Mouse (Mus musculus) heart, postnatal 0 days (tissue): Measurements from ENCODE around the gene Slc39a7. TPM values are rescaled to one million over a fixed set of nuclear protein-coding genes. Genes with fewer than 3 reads are reported as not detected.
A peak's percentile ranks its signal among the peaks of the same experiment; 100 is the strongest.

Source experiments
- ATAC-seq: fragments of 200-750 bp; cut with Nextera tagmentation; 2 replicates; pipeline ENCODE4 v1.8.0; 2017; ENCODE audit warnings: low read depth, moderate number of reproducible peaks, moderate library complexity; ENCODE audit not compliant: insufficient read depth
- DNase-seq: peaks from one replicate; pipeline ENCODE4 v3.0.0-alpha.2; 2016; ENCODE audit warnings: low spot score
- H3K27ac ChIP-seq: fragments of 300-500 bp; sonication (generic); 2 replicates; pipeline ENCODE4 v1.5.1; 2014; ENCODE audit warnings: low read depth, mild to moderate bottlenecking
- H3K27me3 ChIP-seq: fragments of 300-500 bp; sonication (generic); 2 replicates; pipeline ENCODE4 v1.6.1; 2014; ENCODE audit warnings: low read length, mixed read lengths; ENCODE audit not compliant: control insufficient read depth, insufficient read depth
- H3K36me3 ChIP-seq: fragments of 300-500 bp; sonication (generic); replicated peaks from 2 replicates; pipeline ENCODE4 v1.6.1; 2014; ENCODE audit warnings: low read length, mixed read lengths; ENCODE audit not compliant: control insufficient read depth, insufficient read depth
- H3K4me1 ChIP-seq: fragments of 300-500 bp; sonication (generic); 2 replicates; pipeline ENCODE4 v1.6.1; 2014; ENCODE audit warnings: antibody characterized with exemption; ENCODE audit not compliant: control insufficient read depth, insufficient read depth
- H3K4me2 ChIP-seq: fragments of 300-500 bp; sonication (generic); 2 replicates; pipeline ENCODE4 v1.6.1; 2014; ENCODE audit warnings: low read depth, mild to moderate bottlenecking, low read length, moderate library complexity
- H3K4me3 ChIP-seq: fragments of 300-500 bp; sonication (generic); 2 replicates; pipeline ENCODE4 v1.5.1; 2014; ENCODE audit warnings: low read depth, low read length
- H3K9ac ChIP-seq: fragments of 300-500 bp; sonication (generic); replicated peaks from 2 replicates; pipeline ENCODE4 v1.6.1; 2014; ENCODE audit warnings: low read depth, low read length, mixed read lengths
- H3K9me3 ChIP-seq: fragments of 300-500 bp; sonication (generic); replicated peaks from 2 replicates; pipeline ENCODE4 v1.6.1; 2016; ENCODE audit warnings: low read length; ENCODE audit not compliant: control insufficient read depth
- CTCF ChIP-seq: IDR thresholded peaks from 2 replicates; pipeline ENCODE4 v1.5.1; 2016; ENCODE audit warnings: antibody characterized with exemption, control low read depth, low read depth
- EP300 ChIP-seq: IDR thresholded peaks from 2 replicates; pipeline ENCODE4 v1.6.1; 2016; ENCODE audit warnings: antibody characterized with exemption, low read depth
- WGBS: fragments of 180-500 bp; shearing (Covaris S2); extraction: QIAGEN DNeasy Blood & Tissue Kit; methylation state at CpG from one replicate; pipeline ENCODE4 v1.1.7; 2014; 5-methylcytosine and 5-hydroxymethylcytosine counted together
- polyA plus RNA-seq: library from polyadenylated mRNA; unstranded; fragments of >200 nt; fragmentation: Nextera tagmentation; extraction: Ambion mirVana; gene quantifications from 2 replicates; pipeline ENCODE4 v1.2.1, GENCODE M21; 2015
- total RNA-seq: library from RNA; depleted of rRNA; stranded (reverse); fragments of >200 nt; gene quantifications from 2 replicates; pipeline ENCODE4 v1.2.3, GENCODE M21; 2014; ENCODE audit warnings: low replicate concordance

Slc39a7 gene
- total and polyA plus RNA-seq, 2 experiments from 2014 or later, result 85.4 to 97.2 TPM

DNA sequence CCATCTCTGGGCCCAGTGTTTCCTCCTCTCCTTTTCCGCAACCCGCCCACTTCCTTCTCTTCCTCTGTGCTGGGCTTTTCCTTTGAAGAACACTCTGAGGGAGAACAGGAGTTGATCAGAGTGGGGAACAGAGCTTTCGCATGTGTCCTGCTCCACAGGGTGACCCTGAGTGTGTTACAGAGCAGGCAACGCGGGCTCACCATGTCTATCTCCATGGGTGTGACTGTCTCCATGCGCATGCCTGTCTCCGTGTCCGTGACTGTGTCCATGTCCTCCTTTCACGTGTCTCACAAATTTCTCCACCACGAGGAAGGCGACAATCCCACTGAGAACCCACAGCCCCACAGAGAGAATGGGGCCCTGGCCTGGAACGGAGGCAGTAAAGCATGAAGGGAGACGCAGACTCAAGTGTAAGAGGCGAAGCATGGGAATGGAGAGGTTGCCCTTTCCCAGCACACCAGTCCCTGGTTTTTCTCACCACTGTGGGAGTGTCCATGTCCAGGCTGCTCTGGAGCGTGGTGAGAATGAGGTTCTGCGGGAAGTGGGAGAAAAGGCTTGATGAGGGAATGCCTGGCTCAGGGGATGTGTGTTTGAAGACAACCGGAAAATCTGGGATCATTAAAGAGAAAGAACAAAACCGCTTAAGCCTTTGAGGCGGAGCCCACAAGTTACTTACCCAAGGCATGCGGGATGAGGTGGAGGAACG lies 1.4 kb downstream of the Slc39a7 start:
- peak overlapping the region; percentile 96; the same call in 1 of the 2 replicates for H3K27ac ChIP-seq
- peaks cover 36% of the 10 kb centered on the region for H3K4me1 ChIP-seq
- H3K36me3 ChIP-seq, result peaks cover 25% of the 10 kb centered on the region
- peak overlapping the region; percentile 73 for H3K9ac ChIP-seq
- H3K9me3 ChIP-seq, result no peaks in the 10 kb centered on the region
- peak overlapping the region; percentile 85 for H3K4me2 ChIP-seq
- H3K4me3 ChIP-seq, result peak overlapping the region; percentile 63
- WGBS, result 74% methylated on average over 21 of the region's 21 CpGs
- DNase-seq, result no peak
- no peaks in the 10 kb centered on the region for H3K27me3 ChIP-seq
- no peak for ATAC-seq
- no peak for TF ChIP-seq CTCF
- TF ChIP-seq EP300, result no peak

DNA sequence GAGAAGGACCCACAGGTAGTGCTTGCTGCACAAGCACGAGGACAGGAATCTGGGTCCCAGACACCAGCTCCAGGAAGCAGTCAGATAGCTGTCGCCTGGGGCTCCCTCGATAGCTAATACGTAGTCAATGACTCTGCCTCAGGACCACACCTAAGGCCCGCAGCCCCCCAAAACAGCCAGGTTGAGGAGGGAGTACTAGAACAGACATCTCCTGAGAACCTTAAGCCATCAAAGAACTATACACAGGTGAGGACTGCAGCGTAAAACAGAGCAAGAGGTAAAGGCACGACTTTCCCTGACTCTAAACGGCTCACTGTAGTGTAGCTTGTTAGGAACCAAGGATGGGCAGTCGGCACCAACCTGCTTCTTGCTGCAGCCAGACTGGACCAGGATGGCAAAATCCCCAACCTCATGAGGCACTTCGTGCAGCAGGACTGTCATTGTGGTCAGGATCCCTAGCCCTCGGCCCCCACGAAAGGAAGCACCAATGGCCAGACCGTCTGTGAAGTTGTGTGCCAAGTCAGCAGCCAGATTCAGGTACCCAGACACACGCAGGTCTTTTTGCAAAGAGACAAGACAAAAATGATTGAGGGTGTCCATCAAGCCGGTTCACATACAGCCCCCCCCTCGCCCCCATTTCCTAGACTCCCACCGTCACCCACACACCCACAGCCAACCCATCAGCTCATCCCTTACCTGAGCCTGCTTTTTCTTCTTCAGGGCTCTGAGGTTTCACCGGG lies 2.2 kb downstream of the Slc39a7 start:
- Histone ChIP-seq H3K36me3 (peaks cover 20% of the 10 kb centered on the region), H3K4me2 (0 out of 2 replicates have a peak overlapping the region, but pooled peaks have one; percentile 85), H3K27me3 (no peaks in the 10 kb centered on the region), H3K9me3 (no peaks in the 10 kb centered on the region), H3K9ac (no peak overlapping the region), H3K4me3 (peak overlapping the region; percentile 63; the same call in 1 of the 2 replicates), H3K4me1 (peaks cover 37% of the 10 kb centered on the region), H3K27ac (no peak overlapping the region)
- 81% methylated on average over 18 of the region's 18 CpGs for WGBS
- DNase-seq (no peak), ATAC-seq (no peak)
- no peak for TF ChIP-seq EP300
- TF ChIP-seq CTCF, result no peak

DNA sequence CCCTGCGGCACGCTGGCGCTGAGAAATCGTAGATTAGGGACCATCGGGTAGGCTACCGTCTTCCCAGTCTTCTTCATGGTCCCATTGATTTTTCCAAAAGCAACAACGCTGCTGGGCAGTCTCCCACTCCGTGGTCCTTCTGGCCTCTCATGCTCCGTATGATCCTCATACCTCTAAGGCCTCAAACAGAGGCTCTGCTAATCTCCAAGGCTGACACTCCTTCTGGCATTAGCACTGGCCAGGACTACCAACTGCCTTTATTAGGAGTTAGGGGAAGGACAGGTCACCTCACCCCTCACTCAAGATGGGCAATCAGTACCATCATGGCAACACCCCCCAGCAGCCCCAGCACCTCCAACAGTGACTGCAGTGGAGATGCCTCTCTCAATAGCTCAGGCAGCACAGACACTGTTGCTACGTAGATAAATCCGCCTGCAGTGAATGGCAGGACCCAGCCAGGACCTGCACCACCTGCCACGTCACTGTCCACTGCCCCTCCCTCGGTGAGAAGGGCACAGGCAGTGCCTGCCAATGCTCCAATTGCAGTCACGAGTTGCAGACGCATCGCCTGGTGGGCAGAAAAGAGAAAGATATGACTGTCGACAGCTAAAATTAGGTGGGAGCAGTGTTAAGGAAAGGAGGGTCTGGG lies 2.9 kb downstream of the Slc39a7 start:
- Histone ChIP-seq H3K27ac (no peak overlapping the region), H3K9ac (no peak overlapping the region), H3K9me3 (no peaks in the 10 kb centered on the region), H3K4me1 (peaks cover 43% of the 10 kb centered on the region), H3K4me2 (no peak overlapping the region), H3K27me3 (no peaks in the 10 kb centered on the region), H3K36me3 (peaks cover 17% of the 10 kb centered on the region), H3K4me3 (no peak overlapping the region)
- 67% methylated on average over 17 of the region's 17 CpGs for WGBS
- TF ChIP-seq EP300 (no peak), CTCF (no peak)
- DNase-seq, result no peak
- no peak for ATAC-seq

DNA sequence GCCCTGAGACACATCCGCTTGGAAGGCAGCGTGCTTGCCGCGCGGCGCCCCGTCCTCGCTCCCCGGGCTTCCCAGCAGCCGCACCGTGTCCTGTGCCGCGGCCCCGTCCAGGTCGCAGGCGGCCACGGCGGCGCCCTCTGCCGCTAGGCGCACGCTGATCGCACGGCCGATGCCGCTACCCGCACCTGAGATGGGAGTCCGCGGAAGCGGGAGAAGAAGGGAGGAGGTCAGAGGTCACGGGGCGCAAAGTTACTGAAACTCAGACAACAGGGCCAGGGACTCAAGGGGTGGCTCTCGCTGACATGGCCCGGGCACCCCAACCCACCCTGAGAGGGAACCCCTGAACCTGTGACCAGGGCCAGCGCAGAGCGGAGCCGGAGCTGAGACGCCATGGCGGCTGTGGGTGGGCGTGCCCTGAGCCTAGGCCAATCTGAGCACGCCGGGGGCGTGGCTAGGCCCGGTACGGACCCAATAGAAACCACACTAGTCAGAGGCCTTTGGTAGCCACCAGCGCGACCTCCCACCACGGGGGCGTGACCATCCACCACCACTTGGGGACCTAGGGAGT lies 3.7 kb downstream of the Slc39a7 start, which contains the start of gene H2-Ke6:
H2-Ke6 (minus strand) TSS at position 405 of the 568 bp plus-strand sequence.
- peak; percentile 65 for ATAC-seq
- peak within 1 kb of the TSS; percentile 94 for H3K4me2 ChIP-seq
- H3K27me3 ChIP-seq, result no peaks in the 10 kb centered on the region
- H3K27ac ChIP-seq, result peak within 1 kb of the TSS; percentile 69
- DNase-seq, result peak; percentile 87
- peak within 1 kb of the TSS; percentile 67 for H3K4me3 ChIP-seq
- WGBS, result under 1% methylated on average over 49 of the region's 49 CpGs
- H3K36me3 ChIP-seq, result peaks cover 19% of the 10 kb centered on the region
- no peaks in the 10 kb centered on the region for H3K9me3 ChIP-seq
- peak within 1 kb of the TSS; percentile 66 for H3K9ac ChIP-seq
- H3K4me1 ChIP-seq, result peaks cover 39% of the 10 kb centered on the region
- TF ChIP-seq EP300, result no peak
- no peak; the same call in 1 of the 2 replicates for TF ChIP-seq CTCF

DNA sequence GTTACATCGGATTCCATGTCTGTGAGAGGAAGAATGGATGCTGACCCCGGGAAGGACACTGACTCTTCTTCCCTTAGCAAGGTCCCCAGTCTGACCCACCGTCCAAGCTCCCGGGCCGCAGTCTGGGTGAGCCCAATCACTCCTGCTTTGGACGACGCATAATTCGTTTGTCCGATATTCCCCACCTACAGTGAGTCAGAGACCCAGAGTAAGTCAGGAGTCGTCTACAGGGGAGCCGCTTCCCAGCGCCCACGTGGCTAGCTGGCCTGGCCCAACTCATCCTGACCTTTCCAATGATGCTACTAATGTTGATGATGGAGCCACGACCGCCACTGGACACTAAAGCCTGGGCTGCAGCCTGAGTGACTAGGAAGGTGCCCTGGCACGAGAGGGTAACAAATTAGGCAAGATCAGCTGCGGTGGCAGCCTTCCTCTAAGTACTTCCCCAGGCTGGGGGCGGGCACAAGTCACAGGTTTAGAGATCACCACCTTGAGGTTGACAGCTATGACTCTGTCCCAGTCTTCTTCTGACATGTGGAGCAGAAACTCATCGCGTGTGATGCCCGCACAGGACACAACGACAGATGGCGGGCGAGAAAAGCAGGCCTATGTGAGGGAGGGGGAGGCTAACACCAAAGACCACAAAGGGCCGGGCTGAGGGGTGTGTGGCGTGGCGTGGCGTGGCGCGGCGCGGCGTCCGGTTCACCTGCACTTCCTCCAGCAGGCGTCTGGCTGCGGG lies 4.4 kb downstream of the Slc39a7 start:
- Histone ChIP-seq H3K4me1 (peaks cover 35% of the 10 kb centered on the region), H3K4me2 (peak overlapping the region; percentile 94), H3K36me3 (peaks cover 24% of the 10 kb centered on the region), H3K27ac (peak overlapping the region; percentile 69), H3K9ac (peak overlapping the region; percentile 66), H3K4me3 (peak overlapping the region; percentile 67), H3K27me3 (no peaks in the 10 kb centered on the region), H3K9me3 (no peaks in the 10 kb centered on the region)
- ATAC-seq (no peak), DNase-seq (no peak)
- WGBS, result 14% methylated on average over 36 of the region's 36 CpGs
- TF ChIP-seq CTCF, result no peak
- TF ChIP-seq EP300, result no peak
